Mouse (Mus musculus) testis, adult 2 months (tissue): ENCODE results near the gene Kcnc4.

Experiments used
- CTCF ChIP-seq: fragments of 200-500 bp; IDR thresholded peaks from 2 replicates; pipeline ENCODE4 v1.5.1; 2012; ENCODE audit warnings: low read depth, mild to moderate bottlenecking, inconsistent platforms, low read length, moderate library complexity; ENCODE audit not compliant: control insufficient read depth, insufficient read depth, insufficient replicate concordance
- POLR2A ChIP-seq: fragments of 200-500 bp; IDR thresholded peaks from 2 replicates; pipeline ENCODE4 v1.6.1; 2012; ENCODE audit warnings: low read depth, mild to moderate bottlenecking, inconsistent platforms, low read length, moderate library complexity; ENCODE audit not compliant: control insufficient read depth

- TF ChIP-seq CTCF (no peak), POLR2A (no peak)
Observed at GRCm38 (mm10) chr3:107439280-107439679, 20.1 kb downstream of the Kcnc4 start.
